Mouse (Mus musculus): ENCODE measurements at regions not wholly inside any gene's neighbourhood (a gene's known extent, or its start where the extent isn't known, plus 50 kb on each side); places are given as distances from the start of the nearest gene placed in this dataset.

DNA sequence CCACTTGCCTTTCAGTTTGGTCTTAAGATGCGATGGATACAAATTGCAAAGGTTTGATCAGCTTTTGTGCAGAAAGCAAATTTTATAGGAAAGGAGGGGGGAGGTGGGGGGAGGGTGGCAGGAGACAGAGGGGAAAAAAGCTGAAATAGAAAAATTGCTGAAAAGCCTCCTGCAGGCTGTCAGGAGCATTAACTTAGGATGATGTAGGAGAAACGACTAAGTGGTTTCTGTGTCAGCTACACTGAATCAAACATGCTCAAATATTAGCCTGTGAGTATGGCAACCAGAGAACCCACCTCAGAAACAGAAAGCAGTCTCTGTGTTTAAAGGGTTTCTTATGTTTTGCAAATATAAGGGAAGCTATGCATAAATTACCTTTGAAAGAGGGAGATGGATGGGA is 819.6 kb downstream of the Gm9195 start:
- TF ChIP-seq CTCF (IDR thresholded peaks at IDR 0.05; ENCODE audit: insufficient read depth, low read length) (no peak), POLR2A (IDR thresholded peaks at IDR 0.05; ENCODE audit: borderline replicate concordance, extremely low read depth, low read depth, low read length) (no peak)
